Mouse (Mus musculus) small intestine, adult 2 months (tissue): ENCODE results near the gene Suds3. TPM values are rescaled to one million over a fixed set of nuclear protein-coding genes. Genes with fewer than 3 reads are reported as not detected.
A peak's percentile ranks its signal among the peaks of the same experiment; 100 is the strongest.

Experiments
- H3K27ac ChIP-seq: fragments of 200-500 bp; 2 replicates; pipeline ENCODE4 v1.5.1; 2012; ENCODE audit warnings: low read depth, low read length, control low read depth, inconsistent platforms; ENCODE audit not compliant: insufficient read depth
- H3K27me3 ChIP-seq: fragments of 200-500 bp; 2 replicates; pipeline ENCODE4 v1.6.1; 2012; ENCODE audit warnings: mild to moderate bottlenecking, moderate library complexity, low read length, inconsistent platforms; ENCODE audit not compliant: control insufficient read depth, insufficient read depth
- H3K36me3 ChIP-seq: fragments of 200-500 bp; 2 replicates; pipeline ENCODE4 v1.6.1; 2012; ENCODE audit warnings: mild to moderate bottlenecking, low read length, control low read depth, inconsistent platforms; ENCODE audit not compliant: control insufficient read depth, insufficient read depth
- H3K4me1 ChIP-seq: fragments of 200-500 bp; 2 replicates; pipeline ENCODE4 v1.6.1; 2012; ENCODE audit warnings: low read length, inconsistent platforms, mixed read lengths; ENCODE audit not compliant: control insufficient read depth, insufficient read depth, insufficient read length
- H3K4me3 ChIP-seq: fragments of 200-500 bp; 2 replicates; pipeline ENCODE4 v1.5.1; 2012; ENCODE audit warnings: low read depth, mild to moderate bottlenecking, control low read depth, inconsistent platforms, low read length, moderate library complexity
- CTCF ChIP-seq: fragments of 200-500 bp; IDR thresholded peaks from 2 replicates; pipeline ENCODE4 v1.5.1; 2012; ENCODE audit warnings: low read depth, mild to moderate bottlenecking, control low read depth, inconsistent platforms, low read length, moderate library complexity, mixed read lengths; ENCODE audit not compliant: insufficient replicate concordance, insufficient read length; ENCODE audit errors: extremely low read depth
- POLR2A ChIP-seq: fragments of 200-500 bp; IDR thresholded peaks from 2 replicates; pipeline ENCODE4 v1.6.1; 2012; ENCODE audit warnings: low read depth, mild to moderate bottlenecking, control low read depth, inconsistent platforms, low read length, moderate library complexity
- WGBS: fragments of 180-500 bp; shearing (Covaris S2); methylation state at CpG from one replicate; pipeline ENCODE4 v1.1.7; 2018; 5-methylcytosine and 5-hydroxymethylcytosine counted together
- polyA plus RNA-seq: library from polyadenylated mRNA; depleted of rRNA; stranded (reverse); fragments of >200 nt; gene quantifications from 2 replicates; pipeline ENCODE4 v1.2.3, GENCODE M21; 2012

The Suds3 gene
- polyA plus RNA-seq, 1 experiment: 114 TPM

GRCm38 (mm10) chr5:117146165-117146564 lies 30.3 kb upstream of the Suds3 start:
- peaks cover 4% of the 10 kb centered on the region; the same call in 1 of the 2 replicates for H3K4me1 ChIP-seq

GRCm38 (mm10) chr5:117143721-117144135 lies 27.8 kb upstream of the Suds3 start:
- peaks cover 14% of the 10 kb centered on the region for H3K36me3 ChIP-seq
- H3K4me3 ChIP-seq: no peak overlapping the region
- no peaks in the 10 kb centered on the region for H3K27me3 ChIP-seq
- 60% methylated on average over 9 of the region's 9 CpGs for whole genome bisulfite sequencing
- peaks cover 20% of the 10 kb centered on the region; the same call in 1 of the 2 replicates for H3K4me1 ChIP-seq
- no peak overlapping the region for H3K27ac ChIP-seq
- TF ChIP-seq CTCF (peak; percentile 48; the same call in 1 of the 2 replicates), POLR2A (no peak)

More at GRCm38 (mm10) chr5:117146165-117146564, 30.3 kb upstream of the Suds3 start:
- TF ChIP-seq CTCF (no peak), POLR2A (no peak)
- H3K4me3 ChIP-seq: no peak overlapping the region
- H3K36me3 ChIP-seq: peaks cover 20% of the 10 kb centered on the region
- no peaks in the 10 kb centered on the region for H3K27me3 ChIP-seq
- H3K27ac ChIP-seq: no peak overlapping the region

- peak overlapping the region; percentile 3; the same call in 1 of the 2 replicates for H3K4me3 ChIP-seq
- WGBS: 20% methylated on average over 7 of the region's 7 CpGs
- no peaks in the 10 kb centered on the region for H3K27me3 ChIP-seq
- H3K4me1 ChIP-seq: peaks cover 40% of the 10 kb centered on the region
- 0 out of 2 replicates have a peak, but pooled peaks cover 4% of the 10 kb centered on the region for H3K36me3 ChIP-seq
- TF ChIP-seq CTCF (no peak), POLR2A (no peak)
- peak overlapping the region; percentile 58 for H3K27ac ChIP-seq
These were observed 24.5 kb upstream of the Suds3 start for GRCm38 (mm10) chr5:117140374-117140773.

GRCm38 (mm10) chr5:117139822-117140221 lies 23.9 kb upstream of the Suds3 start:
- Histone ChIP-seq H3K27ac (peak overlapping the region; percentile 58), H3K4me3 (no peak overlapping the region), H3K4me1 (peaks cover 44% of the 10 kb centered on the region), H3K36me3 (0 out of 2 replicates have a peak, but pooled peaks cover 4% of the 10 kb centered on the region), H3K27me3 (no peaks in the 10 kb centered on the region)
- WGBS: 31% methylated on average over 8 of the region's 8 CpGs
- no peak for TF ChIP-seq CTCF
- no peak for TF ChIP-seq POLR2A

GRCm38 (mm10) chr5:117138295-117138988 lies 22.5 kb upstream of the Suds3 start:
- Histone ChIP-seq H3K4me1 (peaks cover 56% of the 10 kb centered on the region), H3K27ac (peak overlapping the region; percentile 51), H3K36me3 (0 out of 2 replicates have a peak, but pooled peaks cover 4% of the 10 kb centered on the region), H3K27me3 (no peaks in the 10 kb centered on the region), H3K4me3 (no peak overlapping the region)
- TF ChIP-seq POLR2A: no peak
- no peak for TF ChIP-seq CTCF
- 10% methylated on average over 11 of the region's 11 CpGs for WGBS

- Histone ChIP-seq H3K36me3 (0 out of 2 replicates have a peak, but pooled peaks cover 4% of the 10 kb centered on the region), H3K27ac (no peak overlapping the region; the same call in 1 of the 2 replicates), H3K4me1 (peaks cover 59% of the 10 kb centered on the region), H3K27me3 (no peaks in the 10 kb centered on the region), H3K4me3 (no peak overlapping the region)
- TF ChIP-seq CTCF: no peak
- TF ChIP-seq POLR2A: no peak
- 30% methylated on average over 8 of the region's 8 CpGs for WGBS
These were observed 21.7 kb upstream of the Suds3 start for GRCm38 (mm10) chr5:117137594-117137993.

- Histone ChIP-seq H3K27ac (no peak overlapping the region), H3K27me3 (no peaks in the 10 kb centered on the region), H3K36me3 (0 out of 2 replicates have a peak, but pooled peaks cover 4% of the 10 kb centered on the region), H3K4me1 (peaks cover 59% of the 10 kb centered on the region), H3K4me3 (no peak overlapping the region)
- 54% methylated on average over 10 of the region's 10 CpGs for WGBS
- TF ChIP-seq POLR2A: no peak
- no peak for TF ChIP-seq CTCF
These were observed 21.1 kb upstream of the Suds3 start for GRCm38 (mm10) chr5:117137011-117137410.
